Mouse (Mus musculus) megakaryocyte, embryonic 14.5 days (primary cell): Measurements from ENCODE around the gene Plxna2. TPM values are rescaled to one million over a fixed set of nuclear protein-coding genes. Genes with fewer than 3 reads are reported as not detected.

Experiments used
- H3K27me3 ChIP-seq: replicated peaks from 2 replicates; pipeline ENCODE3; 2012; ENCODE audit warnings: inconsistent platforms
- H3K36me3 ChIP-seq: replicated peaks from 2 replicates; pipeline ENCODE3; 2012; ENCODE audit warnings: low read length, inconsistent platforms, mixed read lengths
- H3K4me1 ChIP-seq: 2 replicates; pipeline ENCODE4 v1.6.1; 2012; ENCODE audit warnings: inconsistent platforms
- H3K4me3 ChIP-seq: replicated peaks from 2 replicates; pipeline ENCODE3; 2012; ENCODE audit warnings: moderate library complexity, mild to moderate bottlenecking, inconsistent platforms
- H3K9me3 ChIP-seq: 2 replicates; pipeline ENCODE4 v1.6.1; 2012; ENCODE audit warnings: inconsistent platforms
- FLI1 ChIP-seq: IDR thresholded peaks from 2 replicates; pipeline ENCODE4 v1.6.1; 2012; ENCODE audit warnings: low read length, inconsistent platforms, mixed read lengths
- GATA1 ChIP-seq: IDR thresholded peaks from 3 replicates; pipeline ENCODE4 v1.6.1; 2012; ENCODE audit warnings: mixed read lengths, low read length, inconsistent platforms, borderline replicate concordance
- polyA plus RNA-seq: library from polyadenylated mRNA; stranded (reverse); fragments of >175 nt; gene quantifications from 2 replicates; pipeline ENCODE4 v1.2.3, GENCODE M21; 2012; ENCODE audit warnings: low replicate concordance; ENCODE audit not compliant: insufficient read depth

The Plxna2 gene
- polyA plus RNA-seq, 1 experiment: 0.62 TPM

GRCm38 (mm10) chr1:194777608-194778007 lies 159.6 kb downstream of the Plxna2 start:
- no peaks in the 10 kb centered on the region for H3K4me1 ChIP-seq
- no peak overlapping the region for H3K4me3 ChIP-seq
- no peak for TF ChIP-seq GATA1
- no peak for TF ChIP-seq FLI1
- no peaks in the 10 kb centered on the region for H3K9me3 ChIP-seq
- no peaks in the 10 kb centered on the region for H3K36me3 ChIP-seq
- peaks cover 2% of the 10 kb centered on the region for H3K27me3 ChIP-seq

GRCm38 (mm10) chr1:194780392-194780791 lies 162.4 kb downstream of the Plxna2 start:
- Histone ChIP-seq H3K4me1 (no peaks in the 10 kb centered on the region), H3K36me3 (no peaks in the 10 kb centered on the region), H3K4me3 (no peak overlapping the region), H3K9me3 (no peaks in the 10 kb centered on the region), H3K27me3 (peaks cover 2% of the 10 kb centered on the region)
- TF ChIP-seq FLI1 (no peak), GATA1 (no peak)

- Histone ChIP-seq H3K4me1 (no peaks in the 10 kb centered on the region), H3K36me3 (no peaks in the 10 kb centered on the region), H3K4me3 (no peak overlapping the region), H3K27me3 (peaks cover 2% of the 10 kb centered on the region), H3K9me3 (no peaks in the 10 kb centered on the region)
- no peak for TF ChIP-seq FLI1
- no peak for TF ChIP-seq GATA1
These were observed 162.9 kb downstream of the Plxna2 start for GRCm38 (mm10) chr1:194780794-194781390.

- Histone ChIP-seq H3K27me3 (peaks cover 2% of the 10 kb centered on the region), H3K4me3 (no peak overlapping the region), H3K4me1 (no peaks in the 10 kb centered on the region), H3K36me3 (no peaks in the 10 kb centered on the region), H3K9me3 (no peaks in the 10 kb centered on the region)
- no peak for TF ChIP-seq GATA1
- TF ChIP-seq FLI1: no peak
These were observed 163.5 kb downstream of the Plxna2 start for GRCm38 (mm10) chr1:194781556-194781955.

GRCm38 (mm10) chr1:194782325-194782724 lies 164.3 kb downstream of the Plxna2 start:
- TF ChIP-seq GATA1: no peak
- TF ChIP-seq FLI1: no peak
- Histone ChIP-seq H3K27me3 (peaks cover 2% of the 10 kb centered on the region), H3K36me3 (no peaks in the 10 kb centered on the region), H3K9me3 (no peaks in the 10 kb centered on the region), H3K4me3 (no peak overlapping the region), H3K4me1 (no peaks in the 10 kb centered on the region)

- Histone ChIP-seq H3K4me3 (no peak overlapping the region), H3K9me3 (no peaks in the 10 kb centered on the region), H3K36me3 (no peaks in the 10 kb centered on the region), H3K4me1 (no peaks in the 10 kb centered on the region), H3K27me3 (no peaks in the 10 kb centered on the region)
- TF ChIP-seq GATA1: no peak
- no peak for TF ChIP-seq FLI1
These were observed 169.6 kb downstream of the Plxna2 start for GRCm38 (mm10) chr1:194787626-194788025.

- Histone ChIP-seq H3K4me3 (no peak overlapping the region), H3K36me3 (no peaks in the 10 kb centered on the region), H3K9me3 (no peaks in the 10 kb centered on the region), H3K4me1 (no peaks in the 10 kb centered on the region), H3K27me3 (no peaks in the 10 kb centered on the region)
- TF ChIP-seq FLI1 (no peak), GATA1 (no peak)
These were observed 175.4 kb downstream of the Plxna2 start for GRCm38 (mm10) chr1:194793226-194793924.

- TF ChIP-seq GATA1: no peak
- TF ChIP-seq FLI1: no peak
- no peak overlapping the region for H3K4me3 ChIP-seq
These were observed 177.3 kb downstream of the Plxna2 start for GRCm38 (mm10) chr1:194795316-194795715.

GRCm38 (mm10) chr1:194797843-194798242 lies 179.8 kb downstream of the Plxna2 start:
- no peaks in the 10 kb centered on the region for H3K36me3 ChIP-seq

More at GRCm38 (mm10) chr1:194795316-194795715, 177.3 kb downstream of the Plxna2 start:
- no peaks in the 10 kb centered on the region for H3K4me1 ChIP-seq
- H3K36me3 ChIP-seq: no peaks in the 10 kb centered on the region
- H3K27me3 ChIP-seq: no peaks in the 10 kb centered on the region
- no peaks in the 10 kb centered on the region for H3K9me3 ChIP-seq

GRCm38 (mm10) chr1:194798511-194798910 lies 180.5 kb downstream of the Plxna2 start:
- TF ChIP-seq FLI1 (no peak), GATA1 (no peak)
- Histone ChIP-seq H3K4me3 (no peak overlapping the region), H3K4me1 (no peaks in the 10 kb centered on the region), H3K9me3 (no peaks in the 10 kb centered on the region), H3K36me3 (no peaks in the 10 kb centered on the region), H3K27me3 (no peaks in the 10 kb centered on the region)

More at GRCm38 (mm10) chr1:194797843-194798242, 179.8 kb downstream of the Plxna2 start:
- H3K27me3 ChIP-seq: no peaks in the 10 kb centered on the region
- no peaks in the 10 kb centered on the region for H3K9me3 ChIP-seq
- no peaks in the 10 kb centered on the region for H3K4me1 ChIP-seq
- no peak for TF ChIP-seq FLI1
- H3K4me3 ChIP-seq: no peak overlapping the region
